Mouse (Mus musculus): ENCODE measurements around the gene Lrrc15. TPM values are rescaled to one million over a fixed set of nuclear protein-coding genes. Genes with fewer than 3 reads are reported as not detected.

Gene Lrrc15
- polyA plus RNA-seq, 1 experiment from 2014 or later = 0.08 TPM

DNA sequence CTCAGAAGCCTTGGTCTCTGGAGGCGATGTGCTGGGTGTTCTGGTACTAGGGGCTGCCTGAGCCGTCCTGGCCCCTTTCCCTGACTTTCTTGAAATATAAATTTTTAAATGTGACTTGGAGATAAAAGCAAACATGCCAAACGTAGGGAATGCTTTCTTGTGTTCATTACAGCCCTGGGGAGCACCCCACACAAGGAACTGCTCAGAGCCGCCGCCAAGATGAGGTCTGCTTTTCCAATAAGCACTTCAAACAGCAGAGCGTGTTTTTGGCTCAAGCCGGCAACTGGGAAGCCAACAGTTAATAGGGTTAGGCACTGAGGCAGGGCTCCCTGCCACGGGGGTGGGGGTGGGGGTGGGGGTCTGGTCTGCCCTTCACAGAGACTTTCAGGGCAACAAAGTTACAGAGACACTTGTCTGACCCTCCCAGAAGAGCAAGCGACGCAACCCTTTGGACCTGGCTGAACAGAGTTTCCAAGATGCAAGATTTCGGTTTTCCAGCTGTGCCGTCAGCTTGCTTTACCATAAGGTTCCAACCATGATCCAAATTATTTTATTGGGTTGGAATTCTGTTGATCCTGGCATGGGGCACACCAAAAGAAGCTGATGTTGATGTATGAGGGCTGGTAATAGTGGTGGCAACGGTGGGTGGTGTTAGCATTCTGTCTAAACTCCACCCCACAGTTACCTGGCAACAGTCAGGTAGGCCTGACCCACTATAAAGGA, 51.0 kb downstream of the Lrrc15 start:
- Histone ChIP-seq H3K9me3 (replicated peaks) (no peaks in the 10 kb centered on the region), H3K36me3 (ENCODE audit: poor library complexity, severe bottlenecking) (no peaks in the 10 kb centered on the region), H3K4me1 (peaks cover 23% of the 10 kb centered on the region), H3K9ac (no peak overlapping the region), H3K27ac (no peak overlapping the region), H3K4me2 (no peak overlapping the region), H3K27me3 (peaks cover 44% of the 10 kb centered on the region), H3K4me3 (no peak overlapping the region)
- ATAC-seq = no peak; the same call in 1 of the 2 replicates
- WGBS = 34% methylated on average over 13 of the region's 13 CpGs

DNA sequence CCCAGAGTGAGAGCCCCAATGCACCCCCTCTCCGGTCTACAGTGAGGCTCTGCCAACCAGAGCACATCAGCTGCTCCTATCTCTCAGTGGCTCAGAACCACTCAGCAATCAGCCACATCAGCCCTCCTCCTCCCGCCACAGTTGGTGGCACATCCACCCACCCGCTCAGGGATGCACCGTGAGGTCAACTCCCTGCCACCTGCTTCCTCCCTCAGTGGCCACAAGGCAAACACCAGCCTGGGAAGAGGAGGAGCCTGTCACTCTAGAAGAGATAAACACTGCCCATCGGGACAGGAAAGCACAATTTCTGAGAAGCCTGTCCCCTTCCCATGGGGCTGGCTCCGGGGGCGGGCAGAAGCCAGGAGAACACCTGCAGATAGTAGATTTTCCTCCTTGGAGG, 55.7 kb downstream of the Lrrc15 start:
- H3K27me3 ChIP-seq = 0 out of 2 replicates have a peak, but pooled peaks cover 7% of the 10 kb centered on the region
- no peak overlapping the region for H3K4me3 ChIP-seq
- H3K9ac ChIP-seq = no peak overlapping the region
- no peak for ATAC-seq
- H3K9me3 ChIP-seq (replicated peaks) = no peaks in the 10 kb centered on the region
- no peaks in the 10 kb centered on the region for H3K36me3 ChIP-seq (ENCODE audit: poor library complexity, severe bottlenecking)
- H3K4me2 ChIP-seq = no peak overlapping the region
- no peak overlapping the region for H3K27ac ChIP-seq
- 80% methylated on average over 7 of the region's 7 CpGs for WGBS
- 0 out of 2 replicates have a peak, but pooled peaks cover 5% of the 10 kb centered on the region for H3K4me1 ChIP-seq

DNA sequence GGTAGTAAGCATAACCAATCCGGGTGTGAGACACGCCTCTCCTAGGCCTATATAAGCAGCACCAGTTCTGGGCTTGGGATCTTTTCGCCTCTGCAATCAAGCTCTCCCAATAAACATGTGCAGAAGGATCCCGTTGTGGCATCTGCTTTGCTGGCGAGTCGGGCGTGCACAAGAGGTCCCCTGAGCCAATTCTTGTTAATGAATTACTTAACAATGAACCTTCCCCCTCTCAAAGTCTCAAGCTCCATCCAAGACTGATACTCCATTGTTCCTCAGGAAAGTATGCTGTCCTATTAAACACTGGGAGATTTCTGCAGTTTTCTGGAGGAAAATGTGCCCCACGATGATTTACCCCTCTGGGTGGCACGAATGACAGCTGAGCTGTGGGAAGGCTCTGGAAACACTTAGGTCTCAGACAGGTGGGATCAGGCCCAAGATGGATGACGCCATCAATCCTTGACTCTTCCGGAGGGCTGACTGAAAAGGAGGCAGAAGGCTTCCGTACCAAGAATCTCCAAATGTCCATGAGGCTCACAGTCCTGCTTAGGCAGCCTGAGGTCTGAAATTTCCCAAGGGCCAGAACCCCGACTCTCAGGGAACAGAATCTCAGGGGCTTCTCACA, 61.8 kb downstream of the Lrrc15 start:
- Histone ChIP-seq H3K9ac (no peak overlapping the region), H3K4me3 (no peak overlapping the region), H3K4me2 (no peak overlapping the region), H3K27me3 (peaks cover 10% of the 10 kb centered on the region), H3K27ac (no peak overlapping the region), H3K9me3 (replicated peaks) (no peaks in the 10 kb centered on the region), H3K36me3 (ENCODE audit: poor library complexity, severe bottlenecking) (no peaks in the 10 kb centered on the region), H3K4me1 (no peaks in the 10 kb centered on the region)
- 83% methylated on average over 13 of the region's 13 CpGs for WGBS
- no peak for ATAC-seq

Other genes with a start within 250 kb of the Lrrc15 start
- 29.9 and 30.4 TPM in 2 replicates for gene Hes1, start 218.9 kb downstream of the Lrrc15 start, polyA plus RNA-seq (2015; fragmentation: Nextera tagmentation; extraction: Ambion mirVana)
- gene Cpn2, start 15.8 kb downstream of the Lrrc15 start, polyA plus RNA-seq (2015; fragmentation: Nextera tagmentation; extraction: Ambion mirVana) = not detected in 2 replicates
- 0.34 and 0.64 TPM in 2 replicates for gene Gp5, start 27.5 kb upstream of the Lrrc15 start, polyA plus RNA-seq (2015; fragmentation: Nextera tagmentation; extraction: Ambion mirVana)
- 8.4 and 8.6 TPM in 2 replicates for gene Atp13a3, start 122.7 kb upstream of the Lrrc15 start, polyA plus RNA-seq (2015; fragmentation: Nextera tagmentation; extraction: Ambion mirVana)

Measured in forebrain, embryonic 13.5 days (tissue).